Mouse (Mus musculus): ENCODE measurements at regions not wholly inside any gene's neighbourhood (a gene's known extent, or its start where the extent isn't known, plus 50 kb on each side); places are given as distances from the start of the nearest gene placed in this dataset.
A peak's percentile ranks its signal among the peaks of the same experiment; 100 is the strongest.

DNA sequence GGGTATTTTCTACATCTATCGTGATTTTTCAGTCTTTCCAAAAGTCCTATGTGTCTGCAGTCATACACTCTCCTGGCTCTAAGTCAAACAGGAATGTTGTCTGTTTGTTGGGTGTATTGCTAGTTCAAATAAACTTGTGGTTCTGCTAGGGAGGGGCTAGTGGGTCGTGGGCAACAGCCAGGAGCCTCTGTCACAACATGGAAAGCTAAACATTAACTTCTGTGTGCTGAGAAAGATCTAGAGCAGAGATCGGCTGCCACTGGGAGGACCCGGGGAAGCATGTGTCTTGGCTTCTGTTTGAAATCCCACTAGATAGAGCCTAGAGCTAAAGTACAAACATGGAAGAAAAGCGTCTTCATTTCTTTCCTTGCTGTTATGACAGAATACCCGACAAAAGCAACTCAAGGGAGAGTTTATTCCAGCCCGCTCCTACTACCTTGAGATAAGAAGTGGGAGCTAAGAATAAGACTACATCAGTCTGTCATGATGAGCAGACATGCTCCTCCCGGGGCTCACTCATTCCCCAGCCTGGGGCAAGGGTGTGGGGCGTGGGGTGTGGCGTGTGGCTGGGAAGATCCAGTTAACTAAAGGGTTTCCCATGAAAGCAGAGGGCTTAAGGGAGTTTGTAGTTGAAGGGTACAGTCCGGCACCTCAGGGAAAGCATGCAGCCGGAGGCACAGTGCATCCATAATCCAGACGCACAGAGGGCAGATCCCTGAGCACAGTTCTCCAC lies 190.7 kb downstream of the Rybp start:
- H3K4me3 ChIP-seq (ENCODE audit: low read length), result no peak overlapping the region
- ATAC-seq (replicated peaks; ENCODE audit: extremely low read depth, insufficient read depth, low FRiP score), result no peak
- no peaks in the 10 kb centered on the region for H3K9me3 ChIP-seq (replicated peaks; ENCODE audit: control insufficient read depth, low read length)
- no peak overlapping the region for H3K9ac ChIP-seq (ENCODE audit: low read length)
- WGBS, result 58% methylated on average over 13 of the region's 13 CpGs
- no peaks in the 10 kb centered on the region; the same call in 1 of the 2 replicates for H3K27me3 ChIP-seq (ENCODE audit: control insufficient read depth, insufficient read depth, low read length)
- H3K4me2 ChIP-seq (ENCODE audit: low read depth, low read length), result no peak overlapping the region
- H3K27ac ChIP-seq (ENCODE audit: low read length), result no peak overlapping the region
- peaks cover 10% of the 10 kb centered on the region for H3K4me1 ChIP-seq (ENCODE audit: control insufficient read depth, insufficient read depth, low read length)
- no peaks in the 10 kb centered on the region for H3K36me3 ChIP-seq (ENCODE audit: control insufficient read depth, insufficient read depth)

DNA sequence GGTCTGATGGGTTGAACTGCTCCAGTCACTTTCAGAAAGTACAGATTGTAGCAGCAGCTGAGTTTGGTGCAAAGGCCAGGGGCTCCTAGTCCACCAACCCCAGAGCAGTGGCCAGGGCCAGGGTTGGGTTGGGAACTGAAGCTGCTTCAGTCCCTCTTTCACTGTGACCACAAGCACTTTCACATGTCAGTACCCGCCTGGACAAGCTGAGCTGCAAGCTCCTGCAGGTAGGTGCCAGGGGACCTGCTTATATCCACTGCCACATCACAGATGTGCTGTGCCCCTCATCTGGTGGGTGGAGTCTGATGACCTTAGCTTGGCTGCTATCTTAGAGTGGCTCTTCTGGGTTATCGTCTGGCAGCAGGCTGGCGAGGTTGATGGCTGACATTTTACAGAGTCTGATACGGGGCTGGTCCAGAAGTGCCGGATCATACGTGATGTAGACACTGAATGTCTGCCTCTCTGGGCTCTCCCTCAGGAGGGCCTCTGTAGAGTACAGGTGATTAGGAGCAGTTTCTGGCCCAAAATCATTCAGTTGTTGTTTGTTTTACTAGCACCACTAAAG lies 192.6 kb downstream of the Rybp start:
- Histone ChIP-seq H3K27me3 (ENCODE audit: control insufficient read depth, insufficient read depth, low read length) (no peaks in the 10 kb centered on the region; the same call in 1 of the 2 replicates), H3K9me3 (replicated peaks; ENCODE audit: control insufficient read depth, low read length) (no peaks in the 10 kb centered on the region), H3K4me3 (ENCODE audit: low read length) (no peak overlapping the region), H3K27ac (ENCODE audit: low read length) (no peak overlapping the region), H3K9ac (ENCODE audit: low read length) (no peak overlapping the region), H3K36me3 (ENCODE audit: control insufficient read depth, insufficient read depth) (no peaks in the 10 kb centered on the region), H3K4me2 (ENCODE audit: low read depth, low read length) (no peak overlapping the region), H3K4me1 (ENCODE audit: control insufficient read depth, insufficient read depth, low read length) (peaks cover 10% of the 10 kb centered on the region)
- peak; percentile 67 for ATAC-seq (replicated peaks; ENCODE audit: extremely low read depth, insufficient read depth, low FRiP score)
- WGBS, result 38% methylated on average over 6 of the region's 6 CpGs

DNA sequence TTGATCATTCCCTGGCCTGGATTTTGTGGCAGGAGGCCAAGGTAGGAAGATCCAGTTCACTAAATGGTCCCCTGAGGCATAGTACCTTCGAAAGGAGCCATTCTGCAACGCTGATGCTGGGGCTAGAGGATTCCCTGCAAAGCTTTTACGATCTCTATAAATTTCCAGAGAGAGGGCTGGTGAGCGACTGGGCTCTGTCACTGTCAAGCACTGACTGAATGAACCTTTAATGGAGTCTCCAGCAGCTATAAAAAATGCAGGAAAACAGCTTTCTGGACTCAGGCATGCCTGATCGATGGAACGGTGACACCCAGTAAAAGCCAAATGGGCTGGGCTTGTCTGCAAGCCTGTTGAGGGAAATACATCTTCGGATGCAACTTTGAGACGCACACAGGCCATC lies 194.4 kb downstream of the Rybp start:
- Histone ChIP-seq H3K27ac (ENCODE audit: low read length) (no peak overlapping the region), H3K4me2 (ENCODE audit: low read depth, low read length) (no peak overlapping the region), H3K4me3 (ENCODE audit: low read length) (no peak overlapping the region), H3K9me3 (replicated peaks; ENCODE audit: control insufficient read depth, low read length) (no peaks in the 10 kb centered on the region), H3K9ac (ENCODE audit: low read length) (no peak overlapping the region), H3K4me1 (ENCODE audit: control insufficient read depth, insufficient read depth, low read length) (peaks cover 10% of the 10 kb centered on the region), H3K36me3 (ENCODE audit: control insufficient read depth, insufficient read depth) (no peaks in the 10 kb centered on the region), H3K27me3 (ENCODE audit: control insufficient read depth, insufficient read depth, low read length) (no peaks in the 10 kb centered on the region; the same call in 1 of the 2 replicates)
- ATAC-seq (replicated peaks; ENCODE audit: extremely low read depth, insufficient read depth, low FRiP score), result no peak
- 65% methylated on average over 8 of the region's 8 CpGs for WGBS

DNA sequence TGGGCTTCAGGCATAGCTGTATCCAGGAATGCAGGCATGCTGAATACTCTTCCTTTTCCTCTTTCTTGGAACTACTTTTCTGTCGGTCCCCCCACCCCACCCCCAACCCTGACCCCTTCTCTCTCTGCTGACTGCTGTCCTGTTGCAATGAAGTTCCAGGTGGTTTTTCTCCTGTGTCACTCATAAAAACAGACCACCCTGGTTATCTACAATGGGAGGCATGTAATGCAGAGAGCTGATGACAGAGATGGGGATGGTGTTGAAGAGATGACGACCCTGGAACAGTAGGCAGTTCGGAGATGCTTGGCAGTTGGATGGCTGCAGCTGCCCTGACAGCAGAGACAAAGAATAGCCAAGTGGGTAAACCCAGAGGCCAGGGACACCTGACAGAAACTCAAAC lies 195.5 kb downstream of the Rybp start:
- H3K4me2 ChIP-seq (ENCODE audit: low read depth, low read length), result no peak overlapping the region
- no peak for ATAC-seq (replicated peaks; ENCODE audit: extremely low read depth, insufficient read depth, low FRiP score)
- H3K27ac ChIP-seq (ENCODE audit: low read length), result no peak overlapping the region
- no peaks in the 10 kb centered on the region for H3K36me3 ChIP-seq (ENCODE audit: control insufficient read depth, insufficient read depth)
- no peak overlapping the region for H3K9ac ChIP-seq (ENCODE audit: low read length)
- no peaks in the 10 kb centered on the region; the same call in 1 of the 2 replicates for H3K27me3 ChIP-seq (ENCODE audit: control insufficient read depth, insufficient read depth, low read length)
- 35% methylated on average over 3 of the region's 3 CpGs for WGBS
- peaks cover 10% of the 10 kb centered on the region for H3K4me1 ChIP-seq (ENCODE audit: control insufficient read depth, insufficient read depth, low read length)
- H3K4me3 ChIP-seq (ENCODE audit: low read length), result no peak overlapping the region
- H3K9me3 ChIP-seq (replicated peaks; ENCODE audit: control insufficient read depth, low read length), result no peaks in the 10 kb centered on the region

DNA sequence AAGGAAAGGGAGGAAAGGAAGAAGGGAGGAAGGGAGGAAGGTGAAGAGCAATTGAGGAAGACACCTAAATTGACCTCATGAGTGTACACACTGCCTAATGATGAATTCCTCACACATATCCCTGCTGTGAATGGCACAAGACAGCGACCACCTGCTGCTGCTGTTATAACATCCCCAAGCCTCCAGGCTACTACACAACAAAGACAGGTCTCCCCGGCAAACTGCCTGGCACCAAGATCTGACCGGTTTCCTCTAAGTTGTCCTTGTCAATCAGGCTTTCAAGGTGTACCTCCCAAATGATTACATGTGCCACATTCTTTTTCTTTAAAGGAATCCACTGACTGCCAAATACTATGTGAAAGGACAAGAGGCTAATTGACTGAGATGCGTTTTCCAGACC lies 198.7 kb downstream of the Rybp start:
- ATAC-seq (replicated peaks; ENCODE audit: extremely low read depth, insufficient read depth, low FRiP score), result no peak
- Histone ChIP-seq H3K27ac (ENCODE audit: low read length) (no peak overlapping the region), H3K4me1 (ENCODE audit: control insufficient read depth, insufficient read depth, low read length) (no peaks in the 10 kb centered on the region), H3K9me3 (replicated peaks; ENCODE audit: control insufficient read depth, low read length) (peaks cover 6% of the 10 kb centered on the region), H3K4me2 (ENCODE audit: low read depth, low read length) (no peak overlapping the region), H3K4me3 (ENCODE audit: low read length) (no peak overlapping the region), H3K9ac (ENCODE audit: low read length) (no peak overlapping the region), H3K36me3 (ENCODE audit: control insufficient read depth, insufficient read depth) (no peaks in the 10 kb centered on the region), H3K27me3 (ENCODE audit: control insufficient read depth, insufficient read depth, low read length) (no peaks in the 10 kb centered on the region; the same call in 1 of the 2 replicates)
- WGBS, result 77% methylated on average over 4 of the region's 4 CpGs

DNA sequence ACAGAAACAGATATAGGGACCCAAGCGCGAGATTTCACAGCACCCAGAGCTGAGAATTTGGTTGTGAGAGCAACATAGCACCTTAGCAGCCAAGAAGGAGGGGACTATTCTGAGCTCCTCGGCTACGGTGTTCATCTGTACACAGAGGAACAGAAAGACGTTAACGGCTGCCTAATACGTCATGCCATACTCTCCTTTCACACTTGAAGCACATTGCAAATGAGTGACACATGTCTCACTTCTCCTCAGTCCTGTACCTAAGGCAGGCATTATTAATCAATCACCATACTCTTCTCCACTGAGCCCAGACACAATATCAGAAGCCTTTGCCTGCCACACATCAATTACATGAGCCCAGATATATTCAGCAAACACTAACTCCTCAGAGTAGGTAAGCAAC lies 200.5 kb downstream of the Rybp start:
- WGBS, result 76% methylated on average over 7 of the region's 7 CpGs
- no peaks in the 10 kb centered on the region for H3K36me3 ChIP-seq (ENCODE audit: control insufficient read depth, insufficient read depth)
- no peak overlapping the region for H3K9ac ChIP-seq (ENCODE audit: low read length)
- H3K4me1 ChIP-seq (ENCODE audit: control insufficient read depth, insufficient read depth, low read length), result peaks cover 3% of the 10 kb centered on the region; the same call in 1 of the 2 replicates
- H3K4me2 ChIP-seq (ENCODE audit: low read depth, low read length), result no peak overlapping the region
- no peaks in the 10 kb centered on the region; the same call in 1 of the 2 replicates for H3K27me3 ChIP-seq (ENCODE audit: control insufficient read depth, insufficient read depth, low read length)
- H3K27ac ChIP-seq (ENCODE audit: low read length), result no peak overlapping the region
- no peak overlapping the region for H3K4me3 ChIP-seq (ENCODE audit: low read length)
- no peak for ATAC-seq (replicated peaks; ENCODE audit: extremely low read depth, insufficient read depth, low FRiP score)
- H3K9me3 ChIP-seq (replicated peaks; ENCODE audit: control insufficient read depth, low read length), result peaks cover 6% of the 10 kb centered on the region

DNA sequence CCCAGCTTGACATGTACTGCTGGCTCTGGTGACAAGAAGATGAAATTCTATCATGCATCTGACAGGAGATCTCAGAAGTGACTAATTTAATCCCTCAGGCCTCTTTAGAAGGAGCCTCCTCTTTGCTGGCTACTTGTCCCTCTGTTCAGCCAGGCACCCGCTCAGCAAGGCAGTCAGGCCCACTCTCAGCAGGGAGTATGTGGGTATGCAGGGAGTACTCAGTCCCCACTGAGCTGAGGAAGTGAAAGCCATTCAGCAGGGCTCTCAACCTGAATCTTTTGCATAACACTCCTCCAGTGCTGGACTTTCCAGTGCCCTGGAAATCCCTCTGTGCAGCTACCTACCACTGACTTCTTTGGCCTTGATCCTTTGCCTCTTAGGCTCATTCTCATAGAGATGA lies 201.3 kb downstream of the Rybp start:
- H3K4me2 ChIP-seq (ENCODE audit: low read depth, low read length), result no peak overlapping the region
- no peaks in the 10 kb centered on the region for H3K27me3 ChIP-seq (ENCODE audit: control insufficient read depth, insufficient read depth, low read length)
- WGBS, result 63% methylated on average over 1 of the region's 1 CpGs
- H3K36me3 ChIP-seq (ENCODE audit: control insufficient read depth, insufficient read depth), result no peaks in the 10 kb centered on the region
- peaks cover 3% of the 10 kb centered on the region; the same call in 1 of the 2 replicates for H3K4me1 ChIP-seq (ENCODE audit: control insufficient read depth, insufficient read depth, low read length)
- no peak overlapping the region for H3K9ac ChIP-seq (ENCODE audit: low read length)
- no peak overlapping the region for H3K27ac ChIP-seq (ENCODE audit: low read length)
- H3K4me3 ChIP-seq (ENCODE audit: low read length), result no peak overlapping the region
- H3K9me3 ChIP-seq (replicated peaks; ENCODE audit: control insufficient read depth, low read length), result peaks cover 6% of the 10 kb centered on the region
- ATAC-seq (replicated peaks; ENCODE audit: extremely low read depth, insufficient read depth, low FRiP score), result no peak

DNA sequence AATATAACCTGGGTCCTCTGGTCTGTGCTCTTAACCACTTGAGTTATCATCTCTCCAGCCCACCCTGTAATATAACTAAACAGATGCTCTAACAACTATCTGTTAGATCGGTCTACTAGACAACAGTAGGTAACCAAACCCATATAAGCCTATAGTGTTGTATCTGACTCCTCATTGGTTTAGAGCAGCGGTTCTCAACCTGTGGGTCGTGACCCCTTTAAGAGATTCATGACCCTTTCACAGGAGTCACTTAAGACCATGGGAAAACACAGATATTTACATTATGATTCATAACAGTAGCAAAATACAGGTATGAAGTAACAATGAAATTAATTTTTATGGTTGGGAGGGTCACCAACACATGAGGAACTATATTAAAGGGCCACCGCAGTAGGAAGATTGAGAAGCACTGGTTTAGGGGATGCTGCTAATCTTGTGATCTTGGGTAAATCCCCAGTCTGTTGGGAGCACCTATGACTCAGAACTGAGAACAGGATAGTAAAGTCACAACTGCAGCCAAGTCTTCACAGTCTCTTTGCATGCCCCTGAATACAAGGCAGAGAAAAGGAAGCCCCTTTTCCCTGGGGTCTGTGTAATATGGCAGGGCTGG lies 203.3 kb downstream of the Rybp start:
- Histone ChIP-seq H3K36me3 (ENCODE audit: control insufficient read depth, insufficient read depth) (no peaks in the 10 kb centered on the region), H3K4me1 (ENCODE audit: control insufficient read depth, insufficient read depth, low read length) (peaks cover 3% of the 10 kb centered on the region; the same call in 1 of the 2 replicates), H3K4me3 (ENCODE audit: low read length) (no peak overlapping the region), H3K9ac (ENCODE audit: low read length) (no peak overlapping the region), H3K27ac (ENCODE audit: low read length) (no peak overlapping the region), H3K9me3 (replicated peaks; ENCODE audit: control insufficient read depth, low read length) (peaks cover 6% of the 10 kb centered on the region), H3K27me3 (ENCODE audit: control insufficient read depth, insufficient read depth, low read length) (no peaks in the 10 kb centered on the region), H3K4me2 (ENCODE audit: low read depth, low read length) (no peak overlapping the region)
- ATAC-seq (replicated peaks; ENCODE audit: extremely low read depth, insufficient read depth, low FRiP score), result no peak
- WGBS, result 95% methylated on average over 4 of the region's 4 CpGs

DNA sequence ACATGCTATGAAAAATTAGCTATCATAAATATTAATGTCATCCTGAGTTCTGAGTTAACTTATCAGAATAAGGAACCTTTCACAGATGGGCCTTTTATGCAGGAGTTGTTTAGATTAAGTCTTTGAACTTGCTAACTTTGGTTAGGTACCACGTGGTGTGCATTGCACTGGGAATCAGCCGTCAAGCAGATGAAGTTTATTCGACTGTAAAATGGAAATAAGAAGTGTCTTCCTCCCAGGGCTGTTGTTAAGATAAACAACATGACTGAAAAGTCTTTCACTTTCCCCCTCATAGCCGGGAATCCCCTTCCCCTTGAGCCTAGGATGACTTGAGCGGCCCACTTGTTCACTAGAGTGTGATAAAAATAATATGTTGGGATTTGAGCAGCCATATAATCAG lies 204.2 kb downstream of the Rybp start:
- no peak for ATAC-seq (replicated peaks; ENCODE audit: extremely low read depth, insufficient read depth, low FRiP score)
- Histone ChIP-seq H3K9ac (ENCODE audit: low read length) (no peak overlapping the region), H3K4me3 (ENCODE audit: low read length) (no peak overlapping the region), H3K4me1 (ENCODE audit: control insufficient read depth, insufficient read depth, low read length) (peaks cover 3% of the 10 kb centered on the region; the same call in 1 of the 2 replicates), H3K4me2 (ENCODE audit: low read depth, low read length) (no peak overlapping the region), H3K36me3 (ENCODE audit: control insufficient read depth, insufficient read depth) (no peaks in the 10 kb centered on the region), H3K27ac (ENCODE audit: low read length) (no peak overlapping the region), H3K27me3 (ENCODE audit: control insufficient read depth, insufficient read depth, low read length) (no peaks in the 10 kb centered on the region), H3K9me3 (replicated peaks; ENCODE audit: control insufficient read depth, low read length) (peaks cover 6% of the 10 kb centered on the region)
- WGBS, result 88% methylated on average over 5 of the region's 5 CpGs

Measured in heart, embryonic 16.5 days (tissue).